Mouse (Mus musculus) frontal cortex, adult (tissue): ENCODE measurements at regions not wholly inside any gene's neighbourhood (a gene's known extent, or its start where the extent isn't known, plus 50 kb on each side); places are given as distances from the start of the nearest gene placed in this dataset.

ENCODE experiments used
- ATAC-seq: cut with Nextera tagmentation; 2 replicates; pipeline ENCODE4 v1.9.2; 2017; ENCODE audit warnings: mild to moderate bottlenecking, moderate library complexity, mixed read lengths; ENCODE audit not compliant: low TSS enrichment

DNA sequence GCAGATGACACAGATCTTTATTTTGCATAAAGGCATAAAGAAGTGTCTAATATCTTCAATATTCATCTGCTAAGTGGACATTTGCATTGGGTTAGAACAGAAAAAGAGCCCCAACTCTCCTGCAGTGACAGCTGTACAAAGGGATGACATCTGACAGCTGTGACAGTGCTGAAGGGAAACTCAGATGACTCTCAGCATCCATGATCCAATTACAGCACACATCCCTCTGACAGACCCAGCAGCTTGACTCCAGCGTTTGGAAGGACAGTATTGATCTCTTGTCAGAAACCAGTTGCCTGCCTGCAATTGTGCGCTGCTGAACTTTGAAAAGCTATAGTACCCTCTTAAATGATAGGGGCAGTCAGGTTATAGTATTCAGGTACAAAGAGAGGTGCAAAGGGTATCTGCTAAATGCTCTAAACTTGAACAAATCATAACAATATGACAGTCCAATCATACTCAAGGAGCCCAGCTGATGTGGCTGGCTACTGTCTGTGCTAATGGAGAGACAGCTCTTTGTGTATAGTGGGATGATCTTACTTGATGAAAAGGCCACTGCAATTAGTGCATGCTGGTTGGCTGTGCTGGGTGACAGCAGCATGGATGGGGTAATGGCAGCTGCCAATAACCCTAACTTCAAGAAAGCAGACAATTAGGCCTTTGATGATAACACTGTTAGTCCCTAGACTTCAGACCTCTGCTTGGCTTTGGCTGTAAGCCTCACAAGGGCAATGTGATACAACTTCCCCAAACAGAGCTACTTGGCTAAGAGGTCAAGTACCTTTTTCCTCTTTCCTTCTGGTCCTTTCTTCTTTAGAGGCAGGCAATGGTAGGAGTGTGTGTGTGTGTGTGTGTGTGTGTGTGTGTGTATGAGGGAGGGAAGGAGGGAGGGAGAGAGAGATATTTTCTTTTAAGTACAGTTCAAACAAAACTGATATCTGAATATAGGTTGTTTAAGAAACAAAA lies 662.9 kb downstream of the Nr4a2 start:
- no peak for ATAC-seq

DNA sequence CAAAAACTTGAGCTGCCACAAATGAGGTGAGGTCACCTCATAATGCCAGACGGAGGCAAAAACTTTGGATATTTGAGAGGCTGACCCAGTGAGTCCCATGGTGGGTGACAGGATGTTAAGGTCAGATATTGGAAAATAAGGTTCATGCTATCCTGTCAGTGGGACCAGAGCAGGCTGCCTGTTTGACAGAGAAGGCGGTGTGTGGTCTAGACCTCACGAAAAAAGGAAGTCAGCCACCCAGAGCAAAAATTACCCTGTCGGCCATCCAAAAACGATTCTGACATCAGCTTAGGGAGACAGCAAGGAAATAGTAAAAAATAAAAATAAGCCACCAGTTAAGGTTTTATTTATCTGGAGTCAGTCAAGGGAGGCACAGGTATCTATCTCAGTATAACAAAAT lies 664.4 kb downstream of the Nr4a2 start:
- ATAC-seq = no peak

DNA sequence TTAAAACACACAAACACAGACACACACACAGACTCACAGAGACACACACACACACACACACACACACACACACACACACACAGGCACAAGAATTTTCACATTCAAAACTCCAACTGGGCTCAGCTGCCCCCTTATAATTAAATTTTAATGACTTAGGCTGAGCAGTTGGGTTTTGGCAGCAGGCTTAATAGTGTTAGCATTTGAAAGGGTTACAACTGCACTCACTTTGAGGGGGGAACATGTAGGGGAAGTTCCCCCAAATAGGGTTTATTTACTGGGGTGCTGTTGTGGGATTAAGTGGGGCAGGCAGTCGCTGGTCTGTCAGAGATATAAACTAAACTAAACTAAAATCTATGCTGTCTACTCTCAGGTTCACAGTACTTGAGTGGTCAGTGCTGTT lies 666.2 kb downstream of the Nr4a2 start:
- ATAC-seq = no peak

DNA sequence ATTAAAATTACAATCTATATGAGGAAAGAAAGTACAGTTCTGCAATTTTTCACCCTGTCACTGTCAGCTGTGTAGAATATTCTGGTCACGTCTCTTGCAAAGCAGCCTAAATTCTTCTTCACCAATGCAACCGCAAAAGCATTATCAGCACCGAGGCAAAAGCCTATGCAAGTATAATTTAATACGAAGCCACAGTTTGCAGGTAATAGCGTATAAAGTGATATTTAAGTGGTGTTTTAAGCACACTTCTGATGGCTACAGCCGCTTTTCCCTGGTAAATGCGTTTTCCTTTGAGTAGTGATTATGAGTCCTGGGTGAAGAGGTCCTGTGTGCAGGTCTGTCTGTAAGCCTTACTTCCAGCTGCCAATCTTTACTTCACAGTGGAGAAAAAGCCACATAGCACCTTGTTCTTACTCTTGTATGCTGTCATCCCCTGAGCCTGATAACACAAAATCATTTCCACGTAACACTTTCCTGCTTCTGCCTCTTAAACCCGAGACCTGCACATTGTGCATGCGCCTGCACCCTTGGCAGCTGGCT lies 667.9 kb downstream of the Nr4a2 start:
- ATAC-seq = no peak

DNA sequence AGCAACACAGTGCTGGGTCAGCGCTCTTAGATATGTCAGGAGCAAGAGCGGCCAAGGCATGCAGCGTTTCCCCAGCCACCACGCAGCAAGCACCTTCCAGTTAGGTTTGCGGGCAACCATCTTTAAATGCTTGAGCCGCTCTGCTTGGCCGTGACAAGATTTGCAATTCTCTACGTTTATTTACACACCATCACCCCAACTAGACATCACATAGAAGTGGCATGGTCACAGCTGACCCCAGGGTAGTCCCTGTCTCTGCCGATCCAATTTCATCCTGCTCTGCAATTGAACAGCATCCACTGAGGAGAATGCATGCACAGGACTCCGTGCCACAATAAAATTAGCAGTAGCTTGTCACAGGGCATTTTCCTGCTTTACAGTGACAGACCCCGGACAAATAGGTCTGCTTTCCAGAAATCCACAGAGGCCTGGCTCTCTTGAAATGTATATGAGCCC lies 669.2 kb downstream of the Nr4a2 start:
- ATAC-seq = peak; percentile 92

DNA sequence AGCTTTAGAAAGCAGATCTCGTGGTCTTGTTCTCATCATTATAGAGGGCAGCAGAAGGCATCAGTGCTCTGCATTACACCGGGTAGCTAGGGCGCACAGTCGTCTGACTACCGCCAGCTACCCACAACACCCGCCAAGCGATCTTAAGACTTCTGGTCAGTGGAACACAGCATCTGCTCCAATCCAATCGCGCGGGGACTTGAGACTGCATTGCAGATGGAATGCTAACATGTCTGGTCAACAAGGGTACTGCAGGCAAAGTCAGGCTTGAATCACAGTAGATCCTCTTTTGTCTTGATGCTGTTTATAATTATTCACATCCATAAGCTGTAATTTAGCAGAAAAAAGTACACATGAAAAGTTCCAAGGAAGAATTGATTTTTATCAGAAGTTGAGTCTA lies 682.9 kb downstream of the Nr4a2 start:
- ATAC-seq = no peak
